Mouse (Mus musculus) layer of hippocampus, adult 18-20 months (tissue): ENCODE data around the gene Eef2. TPM values are rescaled to one million over a fixed set of nuclear protein-coding genes. Genes with fewer than 3 reads are reported as not detected.
"Not testable (repeated sequence)": the region's sequence is repeated elsewhere in the genome, so short reads cannot be mapped to it uniquely, and the experiment has no call there.

ENCODE experiments used
- DNase-seq, 2 experiments: peaks; one replicate each; pipeline ENCODE4 v3.0.0; 2022; ENCODE audit warnings: low spot score in 2 of 2
- total RNA-seq, 2 experiments: library from RNA; stranded (reverse); gene quantifications; 2 replicates each; pipeline ENCODE4 v1.2.3; 2021

Eef2 gene
- total RNA-seq, 2 experiments from 2014 or later, result 907 to 934 TPM

GRCm38 (mm10) chr10:81179451-81180342 lies 3.3 kb downstream of the Eef2 start:
- DNase-seq, result no peak

- DNase-seq, result no peak
Observed at GRCm38 (mm10) chr10:81180946-81181345, 4.5 kb downstream of the Eef2 start.

GRCm38 (mm10) chr10:81181860-81182259 lies 5.4 kb downstream of the Eef2 start:
- not testable (repeated sequence) for DNase-seq

GRCm38 (mm10) chr10:81182336-81183333 lies 6.2 kb downstream of the Eef2 start, which contains the start of gene Dapk3:
Gene Dapk3 (plus strand): TSS chr10:81183005.
- DNase-seq, result peak; percentile 98 to 99

- no peak for DNase-seq
Observed at GRCm38 (mm10) chr10:81183805-81184204, 7.4 kb downstream of the Eef2 start, which contains the start of gene 4930442H23Rik. Gene 4930442H23Rik (minus strand): TSS chr10:81183849.

- DNase-seq, result no peak
Observed at GRCm38 (mm10) chr10:81184765-81185164, 8.3 kb downstream of the Eef2 start.

GRCm38 (mm10) chr10:81187161-81187560 lies 10.7 kb downstream of the Eef2 start:
- no peak for DNase-seq

- DNase-seq, result peak in 1 of 2 experiments; percentile 2
Observed at GRCm38 (mm10) chr10:81189821-81190220, 13.4 kb downstream of the Eef2 start.

GRCm38 (mm10) chr10:81190236-81190911 lies 13.9 kb downstream of the Eef2 start:
- DNase-seq, result peak in 1 of 2 experiments; percentile 14

- DNase-seq, result peak in 1 of 2 experiments; percentile 8
Observed at GRCm38 (mm10) chr10:81190912-81191321, 14.5 kb downstream of the Eef2 start.

- DNase-seq, result peak in 1 of 2 experiments; percentile 16
Observed at GRCm38 (mm10) chr10:81191342-81191982, 15.0 kb downstream of the Eef2 start.

- peak; percentile 89 to 92 for DNase-seq
Observed at GRCm38 (mm10) chr10:81192270-81192967, 16.0 kb downstream of the Eef2 start.

- DNase-seq, result no peak
Observed at GRCm38 (mm10) chr10:81192968-81193501, 16.6 kb downstream of the Eef2 start.

- DNase-seq, result no peak
Observed at GRCm38 (mm10) chr10:81193991-81194774, 17.8 kb downstream of the Eef2 start.

- no peak for DNase-seq
Observed at GRCm38 (mm10) chr10:81195300-81195699, 18.9 kb downstream of the Eef2 start.

GRCm38 (mm10) chr10:81196470-81197065 lies 20.1 kb downstream of the Eef2 start:
- no peak for DNase-seq

- DNase-seq, result no peak
Observed at GRCm38 (mm10) chr10:81197305-81197704, 20.9 kb downstream of the Eef2 start.

GRCm38 (mm10) chr10:81198230-81198629 lies 21.8 kb downstream of the Eef2 start:
- DNase-seq, result peak in 1 of 2 experiments; percentile 78
